Mouse (Mus musculus) megakaryocyte, embryonic 14.5 days (primary cell): ENCODE results near the gene Anks1b.

Source experiments
- FLI1 ChIP-seq: IDR thresholded peaks from 2 replicates; pipeline ENCODE4 v1.6.1; 2012; ENCODE audit warnings: low read length, inconsistent platforms, mixed read lengths
- GATA1 ChIP-seq: IDR thresholded peaks from 3 replicates; pipeline ENCODE4 v1.6.1; 2012; ENCODE audit warnings: mixed read lengths, low read length, inconsistent platforms, borderline replicate concordance

GRCm38 (mm10) chr10:90307931-90308555, 434.7 kb downstream of the Anks1b start:
- TF ChIP-seq GATA1 (no peak), FLI1 (no peak)
